Mouse (Mus musculus) frontal cortex, adult (tissue): ENCODE data around the gene Cd36.

ENCODE experiments used
- ATAC-seq: cut with Nextera tagmentation; 2 replicates; pipeline ENCODE4 v1.9.2; 2017; ENCODE audit warnings: mild to moderate bottlenecking, moderate library complexity, mixed read lengths; ENCODE audit not compliant: low TSS enrichment

Cd36 gene

GRCm38 (mm10) chr5:17858399-17858798 lies 30.2 kb downstream of the Cd36 start:
- no peak for ATAC-seq

GRCm38 (mm10) chr5:17857871-17858270 lies 30.7 kb downstream of the Cd36 start:
- no peak for ATAC-seq

GRCm38 (mm10) chr5:17857262-17857661 lies 31.3 kb downstream of the Cd36 start:
- ATAC-seq: no peak

- no peak for ATAC-seq
Observed at GRCm38 (mm10) chr5:17854127-17854923, 34.3 kb downstream of the Cd36 start.

- no peak for ATAC-seq
Observed at GRCm38 (mm10) chr5:17850582-17850981, 38.0 kb downstream of the Cd36 start.

- no peak for ATAC-seq
Observed at GRCm38 (mm10) chr5:17849582-17849981, 39.0 kb downstream of the Cd36 start.

- no peak for ATAC-seq
Observed at GRCm38 (mm10) chr5:17848733-17849132, 39.9 kb downstream of the Cd36 start.

- ATAC-seq: no peak
Observed at GRCm38 (mm10) chr5:17848267-17848666, 40.3 kb downstream of the Cd36 start.

GRCm38 (mm10) chr5:17843921-17844320 lies 44.7 kb downstream of the Cd36 start:
- ATAC-seq: no peak

GRCm38 (mm10) chr5:17843316-17843715 lies 45.3 kb downstream of the Cd36 start:
- no peak for ATAC-seq

GRCm38 (mm10) chr5:17842111-17842729 lies 46.4 kb downstream of the Cd36 start:
- ATAC-seq: no peak

- ATAC-seq: no peak
Observed at GRCm38 (mm10) chr5:17839549-17839948, 49.1 kb downstream of the Cd36 start.

- ATAC-seq: no peak
Observed at GRCm38 (mm10) chr5:17836408-17836807, 52.2 kb downstream of the Cd36 start.

- no peak for ATAC-seq
Observed at GRCm38 (mm10) chr5:17835302-17836097, 53.1 kb downstream of the Cd36 start.

GRCm38 (mm10) chr5:17833797-17834196 lies 54.8 kb downstream of the Cd36 start:
- ATAC-seq: no peak

- no peak for ATAC-seq
Observed at GRCm38 (mm10) chr5:17830536-17830935, 58.1 kb downstream of the Cd36 start.

- ATAC-seq: no peak
Observed at GRCm38 (mm10) chr5:17828713-17829544, 59.7 kb downstream of the Cd36 start.

- ATAC-seq: no peak
Observed at GRCm38 (mm10) chr5:17821395-17821794, 67.2 kb downstream of the Cd36 start.

- no peak for ATAC-seq
Observed at GRCm38 (mm10) chr5:17820239-17820999, 68.2 kb downstream of the Cd36 start.

GRCm38 (mm10) chr5:17816170-17816569 lies 72.4 kb downstream of the Cd36 start:
- ATAC-seq: peak; percentile 83

GRCm38 (mm10) chr5:17810336-17810735 lies 78.3 kb downstream of the Cd36 start:
- no peak for ATAC-seq
